Mouse (Mus musculus) liver, adult 2 months (tissue): ENCODE measurements around the gene Aurkaip1.

Experiments
- CTCF ChIP-seq: fragments of 200-500 bp; IDR thresholded peaks from 2 replicates; pipeline ENCODE4 v1.5.1; 2011; ENCODE audit warnings: low read depth, low read length, control low read depth
- POLR2A ChIP-seq: fragments of 200-500 bp; IDR thresholded peaks from 2 replicates; pipeline ENCODE4 v1.6.1; 2011; ENCODE audit warnings: low read length, control low read depth; ENCODE audit not compliant: insufficient read depth; ENCODE audit errors: extremely low read depth

- peak; percentile 16; the same call in 1 of the 2 replicates for TF ChIP-seq CTCF
- TF ChIP-seq POLR2A = no peak
These were observed 28.2 kb upstream of the Aurkaip1 start, which contains the start of gene Mrpl20 for GRCm38 (mm10) chr4:155802741-155803339.
